Mouse (Mus musculus) CD8-positive naive resting alpha-beta T cell, adult 57 days (primary cell): ENCODE results near the gene Pcsk2. TPM values are rescaled to one million over a fixed set of nuclear protein-coding genes. Genes with fewer than 3 reads are reported as not detected.

Experiments
- total RNA-seq: library from RNA; stranded (reverse); gene quantifications from one replicate; pipeline ENCODE4 v1.2.4, GENCODE M21; 2023

The Pcsk2 gene
- not detected for total RNA-seq

GRCm38 (mm10) chr2:143545758-143546246 is at the start of gene Pcsk2:
Gene Pcsk2 (plus strand): TSS chr2:143546156.

GRCm38 (mm10) chr2:143862484-143863231 is 316.7 kb downstream of the Pcsk2 start, which contains the start of gene Bfsp1:
Gene Bfsp1 (minus strand): TSS chr2:143863173.

